Mouse (Mus musculus) embryonic facial prominence, embryonic 12.5 days (tissue): ENCODE measurements at regions not wholly inside any gene's neighbourhood (a gene's known extent, or its start where the extent isn't known, plus 50 kb on each side); places are given as distances from the start of the nearest gene placed in this dataset.

Source experiments
- ATAC-seq: fragments of 200-750 bp; cut with Nextera tagmentation; 2 replicates; pipeline ENCODE4 v1.8.0; 2017; ENCODE audit not compliant: insufficient number of reproducible peaks, insufficient read depth, low FRiP score, low TSS enrichment
- H3K27ac ChIP-seq: fragments of 300-500 bp; sonication (generic); 2 replicates; pipeline ENCODE4 v1.5.1; 2016; ENCODE audit warnings: mild to moderate bottlenecking
- H3K27me3 ChIP-seq: fragments of 300-500 bp; sonication (generic); 2 replicates; pipeline ENCODE4 v1.6.1; 2016; ENCODE audit warnings: mild to moderate bottlenecking, moderate library complexity
- H3K36me3 ChIP-seq: fragments of 300-500 bp; sonication (generic); 2 replicates; pipeline ENCODE4 v1.6.1; 2016; ENCODE audit warnings: mild to moderate bottlenecking
- H3K4me1 ChIP-seq: fragments of 300-500 bp; sonication (generic); 2 replicates; pipeline ENCODE4 v1.6.1; 2016
- H3K4me2 ChIP-seq: fragments of 300-500 bp; sonication (generic); replicated peaks from 2 replicates; pipeline ENCODE4 v1.6.1; 2016; ENCODE audit warnings: mild to moderate bottlenecking, moderate library complexity
- H3K4me3 ChIP-seq: fragments of 300-500 bp; sonication (generic); 2 replicates; pipeline ENCODE4 v1.5.1; 2016; ENCODE audit warnings: mild to moderate bottlenecking
- H3K9ac ChIP-seq: fragments of 300-500 bp; sonication (generic); 2 replicates; pipeline ENCODE4 v1.6.1; 2016; ENCODE audit warnings: mild to moderate bottlenecking, moderate library complexity
- H3K9me3 ChIP-seq: fragments of 300-500 bp; sonication (generic); 2 replicates; pipeline ENCODE4 v1.6.1; 2016; ENCODE audit warnings: mild to moderate bottlenecking, moderate library complexity
- WGBS: fragments of 180-500 bp; shearing (Covaris S2); methylation state at CpG from one replicate; pipeline ENCODE4 v1.1.7; 2016; 5-methylcytosine and 5-hydroxymethylcytosine counted together

- H3K9ac ChIP-seq: no peak overlapping the region
- H3K27ac ChIP-seq: no peak overlapping the region
- ATAC-seq: no peak
- H3K36me3 ChIP-seq: no peaks in the 10 kb centered on the region
- H3K27me3 ChIP-seq: no peaks in the 10 kb centered on the region
- H3K4me2 ChIP-seq: no peak overlapping the region
- 70% methylated on average over 3 of the region's 3 CpGs for WGBS
- H3K9me3 ChIP-seq: no peaks in the 10 kb centered on the region
- H3K4me3 ChIP-seq: no peak overlapping the region
- no peaks in the 10 kb centered on the region for H3K4me1 ChIP-seq
These were observed 291.3 kb downstream of the Gm9195 start for GRCm38 (mm10) chr14:72200307-72200706.

GRCm38 (mm10) chr14:72199900-72200299, 291.7 kb downstream of the Gm9195 start:
- Histone ChIP-seq H3K9me3 (no peaks in the 10 kb centered on the region), H3K4me2 (no peak overlapping the region), H3K27ac (no peak overlapping the region), H3K4me1 (no peaks in the 10 kb centered on the region), H3K27me3 (no peaks in the 10 kb centered on the region), H3K4me3 (no peak overlapping the region), H3K9ac (no peak overlapping the region), H3K36me3 (no peaks in the 10 kb centered on the region)
- ATAC-seq: no peak

GRCm38 (mm10) chr14:72197972-72198371, 293.7 kb downstream of the Gm9195 start:
- WGBS: 55% methylated on average over 7 of the region's 7 CpGs
- no peak overlapping the region for H3K9ac ChIP-seq
- H3K4me3 ChIP-seq: no peak overlapping the region
- no peaks in the 10 kb centered on the region for H3K27me3 ChIP-seq
- ATAC-seq: no peak
- no peaks in the 10 kb centered on the region for H3K9me3 ChIP-seq
- no peaks in the 10 kb centered on the region for H3K4me1 ChIP-seq
- H3K4me2 ChIP-seq: no peak overlapping the region
- H3K27ac ChIP-seq: no peak overlapping the region
- H3K36me3 ChIP-seq: no peaks in the 10 kb centered on the region

GRCm38 (mm10) chr14:72187329-72187984, 304.2 kb downstream of the Gm9195 start:
- 26% methylated on average over 5 of the region's 5 CpGs for WGBS
- Histone ChIP-seq H3K4me2 (no peak overlapping the region), H3K36me3 (no peaks in the 10 kb centered on the region), H3K9me3 (no peaks in the 10 kb centered on the region), H3K4me1 (no peaks in the 10 kb centered on the region), H3K27ac (no peak overlapping the region), H3K27me3 (no peaks in the 10 kb centered on the region), H3K4me3 (no peak overlapping the region), H3K9ac (no peak overlapping the region)
- no peak for ATAC-seq

- no peaks in the 10 kb centered on the region for H3K36me3 ChIP-seq
- no peak overlapping the region for H3K4me3 ChIP-seq
- H3K4me2 ChIP-seq: no peak overlapping the region
- H3K9me3 ChIP-seq: no peaks in the 10 kb centered on the region
- WGBS: 95% methylated on average over 1 of the region's 1 CpGs
- no peak for ATAC-seq
- no peak overlapping the region for H3K9ac ChIP-seq
- no peaks in the 10 kb centered on the region for H3K4me1 ChIP-seq
- no peak overlapping the region for H3K27ac ChIP-seq
- no peaks in the 10 kb centered on the region for H3K27me3 ChIP-seq
These were observed 315.9 kb downstream of the Gm9195 start for GRCm38 (mm10) chr14:72175751-72176150.

- WGBS: 74% methylated on average over 20 of the region's 20 CpGs
- H3K4me1 ChIP-seq: no peaks in the 10 kb centered on the region
These were observed 318.9 kb downstream of the Gm9195 start for GRCm38 (mm10) chr14:72172549-72173405.

GRCm38 (mm10) chr14:72171777-72172176, 319.9 kb downstream of the Gm9195 start:
- H3K4me1 ChIP-seq: no peaks in the 10 kb centered on the region
- 82% methylated on average over 3 of the region's 3 CpGs for WGBS
- no peak overlapping the region for H3K27ac ChIP-seq
- no peaks in the 10 kb centered on the region for H3K9me3 ChIP-seq
- no peak for ATAC-seq
- no peak overlapping the region for H3K4me3 ChIP-seq
- no peaks in the 10 kb centered on the region for H3K27me3 ChIP-seq
- H3K36me3 ChIP-seq: no peaks in the 10 kb centered on the region
- H3K4me2 ChIP-seq: no peak overlapping the region
- H3K9ac ChIP-seq: no peak overlapping the region

More at GRCm38 (mm10) chr14:72172549-72173405, 318.9 kb downstream of the Gm9195 start:
- Histone ChIP-seq H3K9ac (no peak overlapping the region), H3K36me3 (no peaks in the 10 kb centered on the region), H3K4me3 (no peak overlapping the region), H3K27ac (no peak overlapping the region), H3K4me2 (no peak overlapping the region), H3K27me3 (no peaks in the 10 kb centered on the region), H3K9me3 (no peaks in the 10 kb centered on the region)
- no peak for ATAC-seq

- WGBS: 37% methylated on average over 13 of the region's 13 CpGs
These were observed 332.9 kb downstream of the Gm9195 start for GRCm38 (mm10) chr14:72158537-72159323.

GRCm38 (mm10) chr14:72155197-72155907, 336.3 kb downstream of the Gm9195 start:
- Histone ChIP-seq H3K4me1 (no peaks in the 10 kb centered on the region), H3K27me3 (no peaks in the 10 kb centered on the region), H3K36me3 (no peaks in the 10 kb centered on the region), H3K4me2 (no peak overlapping the region), H3K27ac (peak overlapping the region; percentile 73; the same call in 1 of the 2 replicates), H3K4me3 (no peak overlapping the region), H3K9me3 (no peaks in the 10 kb centered on the region), H3K9ac (no peak overlapping the region)
- 17% methylated on average over 11 of the region's 11 CpGs for WGBS
- ATAC-seq: peak; percentile 52; the same call in 1 of the 2 replicates

More at GRCm38 (mm10) chr14:72158537-72159323, 332.9 kb downstream of the Gm9195 start:
- no peak overlapping the region for H3K4me3 ChIP-seq
- no peaks in the 10 kb centered on the region for H3K27me3 ChIP-seq
- 0 out of 2 replicates have a peak overlapping the region, but pooled peaks have one; percentile 15 for H3K4me2 ChIP-seq
- no peak overlapping the region for H3K27ac ChIP-seq
- H3K9me3 ChIP-seq: no peaks in the 10 kb centered on the region
- no peaks in the 10 kb centered on the region for H3K36me3 ChIP-seq
- peak; percentile 52; the same call in 1 of the 2 replicates for ATAC-seq
- H3K4me1 ChIP-seq: no peaks in the 10 kb centered on the region
- no peak overlapping the region for H3K9ac ChIP-seq

GRCm38 (mm10) chr14:72151676-72152075, 340.0 kb downstream of the Gm9195 start:
- Histone ChIP-seq H3K4me3 (no peak overlapping the region), H3K27ac (no peak overlapping the region), H3K27me3 (no peaks in the 10 kb centered on the region), H3K4me2 (no peak overlapping the region), H3K4me1 (peaks cover 6% of the 10 kb centered on the region), H3K36me3 (no peaks in the 10 kb centered on the region), H3K9me3 (no peaks in the 10 kb centered on the region), H3K9ac (no peak overlapping the region)
- ATAC-seq: no peak
- WGBS: 77% methylated on average over 4 of the region's 4 CpGs

- 27% methylated on average over 4 of the region's 4 CpGs for WGBS
- Histone ChIP-seq H3K9ac (no peak overlapping the region), H3K36me3 (no peaks in the 10 kb centered on the region), H3K27ac (no peak overlapping the region), H3K27me3 (no peaks in the 10 kb centered on the region), H3K4me2 (no peak overlapping the region), H3K4me1 (peaks cover 6% of the 10 kb centered on the region), H3K4me3 (no peak overlapping the region), H3K9me3 (no peaks in the 10 kb centered on the region)
- ATAC-seq: no peak
These were observed 342.2 kb downstream of the Gm9195 start for GRCm38 (mm10) chr14:72149463-72149862.
